8 mouse cellular contexts compared by ENCODE assay signal in genomic region chr10:79996272-79997033, GRCm38 (mm10). TPM values are rescaled to one million over a fixed set of nuclear protein-coding genes. Genes with fewer than 3 reads are reported as not detected.
DNase-seq lines count a peak whose midpoint lies in the region; ATAC-seq and TF ChIP-seq lines count a peak whose summit lies in the region.

Gene Abca7, plus strand, starts transcription at chr10:79996494.

- peak within 1 kb of the TSS; percentile 5; the same call in 1 of the 2 replicates for H3K27ac ChIP-seq in forebrain, embryonic 11.5 days (ENCODE audit: low read depth, low read length)
- H3K27ac ChIP-seq in heart, embryonic 16.5 days (ENCODE audit: low read length) = peak within 1 kb of the TSS; percentile 71
- peak within 1 kb of the TSS; percentile 95 for H3K27ac ChIP-seq in liver, embryonic 14.5 days
- peak within 1 kb of the TSS; percentile 76 for H3K27ac ChIP-seq in stomach, embryonic 15.5 days

- H3K4me2 ChIP-seq in forebrain, embryonic 11.5 days (ENCODE audit: low read depth, low read length, severe bottlenecking) = peak within 1 kb of the TSS; percentile 67
- peak within 1 kb of the TSS; percentile 89 for H3K4me2 ChIP-seq in heart, embryonic 16.5 days (ENCODE audit: low read depth, low read length)
- H3K4me2 ChIP-seq in liver, embryonic 14.5 days (ENCODE audit: low read depth) = peak within 1 kb of the TSS; percentile 83
- peak within 1 kb of the TSS; percentile 79 for H3K4me2 ChIP-seq in stomach, embryonic 15.5 days

- no peak; the same call in 1 of the 2 replicates for TF ChIP-seq EP300 in liver, embryonic 14.5 days (IDR thresholded peaks at IDR 0.05; ENCODE audit: low read depth)

- 0% methylated on average over 34 of the region's 34 CpGs for WGBS in forebrain, embryonic 11.5 days
- under 1% methylated on average over 34 of the region's 34 CpGs for WGBS in heart, embryonic 16.5 days
- under 1% methylated on average over 34 of the region's 34 CpGs for WGBS in liver, embryonic 14.5 days (ENCODE audit: insufficient replicate concordance)
- WGBS in stomach, embryonic 15.5 days = under 1% methylated on average over 34 of the region's 34 CpGs

- no peak for TF ChIP-seq CTCF in E14TG2a.4 (conservative IDR thresholded peaks at IDR 0.05; ENCODE audit: low read length)
- TF ChIP-seq CTCF in liver, embryonic 14.5 days (IDR thresholded peaks at IDR 0.05; ENCODE audit: low read depth) = peak; percentile 36

- peak within 1 kb of the TSS; percentile 49 for H3K9ac ChIP-seq in forebrain, embryonic 11.5 days (ENCODE audit: low read length)
- peak within 1 kb of the TSS; percentile 78 for H3K9ac ChIP-seq in heart, embryonic 16.5 days (ENCODE audit: low read length)
- peak within 1 kb of the TSS; percentile 96 for H3K9ac ChIP-seq in liver, embryonic 14.5 days (replicated peaks)
- peak within 1 kb of the TSS; percentile 34; the same call in 1 of the 2 replicates for H3K9ac ChIP-seq in stomach, embryonic 15.5 days

- H3K4me1 ChIP-seq in E14TG2a.4 (replicated peaks; ENCODE audit: low read depth, low read length) = peaks cover 55% of the 10 kb centered on the region
- H3K4me1 ChIP-seq in forebrain, embryonic 11.5 days (replicated peaks; ENCODE audit: control insufficient read depth, insufficient read depth, low read length) = peaks cover 7% of the 10 kb centered on the region; the same call in 1 of the 2 replicates
- H3K4me1 ChIP-seq in heart, embryonic 16.5 days (ENCODE audit: control insufficient read depth, insufficient read depth, low read length) = peaks cover 18% of the 10 kb centered on the region
- H3K4me1 ChIP-seq in liver, embryonic 14.5 days (replicated peaks; ENCODE audit: control insufficient read depth in 2 of 2, insufficient read depth in 2 of 2, low read length in 1 of 2) = peaks cover 12 to 13% of the 10 kb centered on the region in 2 experiments
- H3K4me1 ChIP-seq in stomach, embryonic 15.5 days = peaks cover 11% of the 10 kb centered on the region; the same call in 1 of the 2 replicates

- ATAC-seq in forebrain, embryonic 11.5 days (replicated peaks; ENCODE audit: low FRiP score) = peak; percentile 87
- ATAC-seq in heart, embryonic 16.5 days (replicated peaks; ENCODE audit: extremely low read depth, insufficient read depth, low FRiP score) = peak; percentile 86
- ATAC-seq in liver, embryonic 14.5 days (ENCODE audit: insufficient read depth) = peak; percentile 85
- ATAC-seq in stomach, embryonic 15.5 days (ENCODE audit: insufficient read depth, low FRiP score, low read depth) = peak; percentile 88

- peak within 1 kb of the TSS; percentile 83 for H3K4me3 ChIP-seq in E14TG2a.4 (replicated peaks; ENCODE audit: low read length)
- peak within 1 kb of the TSS; percentile 42 for H3K4me3 ChIP-seq in forebrain, embryonic 11.5 days (ENCODE audit: low read depth, low read length)
- H3K4me3 ChIP-seq in heart, embryonic 16.5 days (ENCODE audit: low read length) = peak within 1 kb of the TSS; percentile 68
- peak within 1 kb of the TSS; percentile 91 to 98 for H3K4me3 ChIP-seq in liver, embryonic 14.5 days (ENCODE audit: insufficient read depth in 1 of 2, low read depth in 2 of 2, low read length in 2 of 2)
- H3K4me3 ChIP-seq in stomach, embryonic 15.5 days (replicated peaks) = peak within 1 kb of the TSS; percentile 58

- peaks cover 52% of the 10 kb centered on the region for H3K36me3 ChIP-seq in E14TG2a.4 (ENCODE audit: insufficient read depth, low read length)
- no peaks in the 10 kb centered on the region for H3K36me3 ChIP-seq in forebrain, embryonic 11.5 days (ENCODE audit: control insufficient read depth, insufficient read depth, low read length)
- peaks cover 29% of the 10 kb centered on the region for H3K36me3 ChIP-seq in heart, embryonic 16.5 days (ENCODE audit: control insufficient read depth, insufficient read depth)
- H3K36me3 ChIP-seq in liver, embryonic 14.5 days (replicated peaks; ENCODE audit: control insufficient read depth, insufficient read depth, low read depth) = peaks cover 10% of the 10 kb centered on the region
- peaks cover 30% of the 10 kb centered on the region for H3K36me3 ChIP-seq in stomach, embryonic 15.5 days

- H3K27me3 ChIP-seq in E14TG2a.4 (ENCODE audit: insufficient read depth, low read length) = peaks cover 7% of the 10 kb centered on the region
- H3K27me3 ChIP-seq in forebrain, embryonic 11.5 days (ENCODE audit: control insufficient read depth, insufficient read depth, low read length) = peaks cover 2% of the 10 kb centered on the region
- H3K27me3 ChIP-seq in heart, embryonic 16.5 days (ENCODE audit: control insufficient read depth, insufficient read depth, low read length) = no peaks in the 10 kb centered on the region
- H3K27me3 ChIP-seq in liver, embryonic 14.5 days (ENCODE audit: control insufficient read depth, insufficient read depth, low read length) = no peaks in the 10 kb centered on the region
- H3K27me3 ChIP-seq in stomach, embryonic 15.5 days (replicated peaks) = no peaks in the 10 kb centered on the region

- peak; percentile 96 for DNase-seq in c-Kit-positive CD71-positive TER-119-negative erythroid progenitor cells, embryonic 14.5 days (ENCODE audit: low read depth)
- DNase-seq in forebrain, embryonic 11.5 days (ENCODE audit: low spot score) = peak; percentile 97
- DNase-seq in kidney, postnatal 36 days = peak; percentile 97 to 99
- DNase-seq in liver, embryonic 14.5 days (ENCODE audit: low read depth in 3 of 3, low spot score in 3 of 3) = peak; percentile 95 to 96 (median 96)
- peak; percentile 95 for DNase-seq in neural tube, embryonic 10.5 days (ENCODE audit: extremely low spot score, low spot score)

- H3K9me3 ChIP-seq in E14TG2a.4 (ENCODE audit: low read length) = peaks cover 5% of the 10 kb centered on the region
- H3K9me3 ChIP-seq in forebrain, embryonic 11.5 days (ENCODE audit: control insufficient read depth, low read length) = peaks cover 2% of the 10 kb centered on the region; the same call in 1 of the 2 replicates
- H3K9me3 ChIP-seq in heart, embryonic 16.5 days (replicated peaks; ENCODE audit: control insufficient read depth, low read length) = peaks cover 3% of the 10 kb centered on the region
- H3K9me3 ChIP-seq in liver, embryonic 14.5 days (ENCODE audit: control insufficient read depth, low read length) = no peaks in the 10 kb centered on the region; the same call in 1 of the 2 replicates
- H3K9me3 ChIP-seq in stomach, embryonic 15.5 days = no peaks in the 10 kb centered on the region

RNA-seq across cellular contexts. Expression of gene Abca7, which starts in this region (rescaled TPM):
- polyA plus RNA-seq in forebrain, embryonic 11.5 days (2014; fragmentation: Nextera tagmentation; extraction: Ambion mirVana) = 3.4 and 3.9 TPM in 2 replicates
- 3.2 TPM in 2 replicates for polyA plus RNA-seq in heart, embryonic 16.5 days (2015; fragmentation: Nextera tagmentation; extraction: Ambion mirVana)
- polyA plus RNA-seq in liver, embryonic 14.5 days (2012; rRNA removed) = 11.2 and 12.7 TPM in 2 replicates
- 4.9 and 6.0 TPM in 2 replicates for polyA plus RNA-seq in liver, embryonic 14.5 days (2014; fragmentation: Nextera tagmentation; extraction: Ambion mirVana)
- 4.2 and 4.8 TPM in 2 replicates for polyA plus RNA-seq in stomach, embryonic 15.5 days (2015; fragmentation: Nextera tagmentation; extraction: Ambion mirVana)

Comparison
In these comparisons a context has a peak if more than half of its experiments do, and no peak if none do; other contexts are left out.
1. Peak in every context shown above with its lines: DNase-seq, ATAC-seq, H3K4me3 ChIP-seq and H3K27ac ChIP-seq.
2. H3K4me3 ChIP-seq: peak in every context shown above with its lines; median percentile 94 in liver, embryonic 14.5 days; 83 in E14TG2a.4; 68 in heart, embryonic 16.5 days; 58 in stomach, embryonic 15.5 days; 42 in forebrain, embryonic 11.5 days.
3. H3K27ac ChIP-seq: peak in every context shown above with its lines; median percentile 95 in liver, embryonic 14.5 days; 76 in stomach, embryonic 15.5 days; 71 in heart, embryonic 16.5 days; 5 in forebrain, embryonic 11.5 days.
4. H3K9ac ChIP-seq: peak in every context shown above with its lines; median percentile 96 in liver, embryonic 14.5 days; 78 in heart, embryonic 16.5 days; 49 in forebrain, embryonic 11.5 days; 34 in stomach, embryonic 15.5 days.